Comparison of ENCODE assay signal across 25 mouse cellular contexts in the genomic region with DNA sequence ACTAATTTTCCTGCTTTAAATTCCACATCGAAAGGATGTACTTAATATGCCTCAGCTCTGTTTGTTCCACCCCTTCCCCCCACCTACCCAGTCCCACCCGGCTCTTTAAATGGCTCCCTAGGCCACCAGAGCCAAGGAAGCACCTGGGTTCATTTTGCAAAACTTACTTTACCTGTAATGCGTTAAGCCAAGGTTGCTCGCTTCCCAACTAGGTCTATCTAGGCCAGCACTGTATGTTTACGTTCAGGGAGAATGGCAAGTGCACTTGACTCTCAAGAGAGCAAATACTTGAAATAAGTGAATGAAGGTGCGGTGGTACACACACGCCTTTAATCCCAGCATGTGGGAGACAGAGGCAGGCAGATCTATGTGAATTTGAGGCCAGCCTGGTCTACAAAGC.
DNase-seq lines count a peak whose midpoint lies in the region; ATAC-seq lines count a peak whose summit lies in the region.
"Had no signal": no experiment of that assay in that cellular context is flagged by ENCODE, and none has a peak within 500 bp of the region (broad histone marks: within the 10 kb centered on the region; RNA-seq: fewer than 3 reads in every experiment).

No protein-coding gene starts in this region.

- H3K27me3 ChIP-seq in embryonic facial prominence, embryonic 12.5 days = no peaks in the 10 kb centered on the region
- no peaks in the 10 kb centered on the region for H3K27me3 ChIP-seq in embryonic facial prominence, embryonic 10.5 days (replicated peaks; ENCODE audit: low read depth, poor library complexity, severe bottlenecking)
- no peaks in the 10 kb centered on the region for H3K27me3 ChIP-seq in midbrain, embryonic 14.5 days (ENCODE audit: control insufficient read depth, insufficient read depth, low read length)
- no peaks in the 10 kb centered on the region; the same call in 1 of the 2 replicates for H3K27me3 ChIP-seq in midbrain, embryonic 10.5 days (ENCODE audit: low read depth, poor library complexity, severe bottlenecking)
- H3K27me3 ChIP-seq in lung, embryonic 16.5 days (ENCODE audit: control insufficient read depth, insufficient read depth, low read depth, low read length) = no peaks in the 10 kb centered on the region
- H3K27me3 ChIP-seq: embryonic facial prominence, embryonic 13.5 days; forebrain, embryonic 12.5 days; heart, embryonic 15.5 days; limb, embryonic 13.5 days; liver, embryonic 13.5 days had no signal

- H3K4me2 ChIP-seq in embryonic facial prominence, embryonic 12.5 days (replicated peaks) = no peak overlapping the region
- no peak overlapping the region for H3K4me2 ChIP-seq in midbrain, embryonic 14.5 days (ENCODE audit: low read length)
- H3K4me2 ChIP-seq in lung, embryonic 16.5 days (ENCODE audit: low read depth, low read length) = no peak overlapping the region
- H3K4me2 ChIP-seq: forebrain, embryonic 12.5 days; heart, embryonic 15.5 days; liver, embryonic 13.5 days; midbrain, embryonic 12.5 days had no signal

- H3K9me3 ChIP-seq in embryonic facial prominence, embryonic 12.5 days = no peaks in the 10 kb centered on the region
- no peaks in the 10 kb centered on the region for H3K9me3 ChIP-seq in embryonic facial prominence, embryonic 10.5 days
- H3K9me3 ChIP-seq in midbrain, embryonic 14.5 days (ENCODE audit: control insufficient read depth, low read length) = no peaks in the 10 kb centered on the region
- H3K9me3 ChIP-seq in midbrain, embryonic 10.5 days (replicated peaks) = no peaks in the 10 kb centered on the region
- H3K9me3 ChIP-seq in lung, embryonic 16.5 days (ENCODE audit: control insufficient read depth, low read length) = no peaks in the 10 kb centered on the region
- H3K9me3 ChIP-seq: embryonic facial prominence, embryonic 13.5 days; forebrain, embryonic 12.5 days; heart, embryonic 15.5 days; limb, embryonic 13.5 days; liver, embryonic 13.5 days; midbrain, embryonic 12.5 days had no signal

- DNase-seq in embryonic facial prominence, embryonic 10.5 days (ENCODE audit: low spot score) = no peak
- no peak for DNase-seq in midbrain, embryonic 14.5 days
- DNase-seq in midbrain, embryonic 10.5 days (ENCODE audit: low spot score) = no peak
- DNase-seq in lung, postnatal 4 days = peak; percentile 33 to 51
- no peak for DNase-seq in cerebellum, postnatal 10 days
- DNase-seq in urinary bladder, postnatal 4 days (ENCODE audit: low spot score in 2 of 2) = no peak
- DNase-seq: gastrocnemius, postnatal 36 days; heart, postnatal 36 days; kidney, postnatal 25 days; layer of hippocampus, postnatal 36 days; liver, embryonic 13.5 days; thymus, adult 2 months; thymus, postnatal 4 days had no signal

- H3K36me3 ChIP-seq in embryonic facial prominence, embryonic 12.5 days = no peaks in the 10 kb centered on the region
- H3K36me3 ChIP-seq in embryonic facial prominence, embryonic 10.5 days (replicated peaks) = no peaks in the 10 kb centered on the region
- no peaks in the 10 kb centered on the region for H3K36me3 ChIP-seq in midbrain, embryonic 14.5 days (ENCODE audit: control insufficient read depth, insufficient read depth, low read length)
- H3K36me3 ChIP-seq in midbrain, embryonic 10.5 days = no peaks in the 10 kb centered on the region
- H3K36me3 ChIP-seq in lung, embryonic 16.5 days (ENCODE audit: control insufficient read depth, insufficient read depth, low read length) = no peaks in the 10 kb centered on the region
- H3K36me3 ChIP-seq: forebrain, embryonic 12.5 days; heart, embryonic 15.5 days; liver, embryonic 13.5 days; midbrain, embryonic 12.5 days had no signal

- peaks cover 17% of the 10 kb centered on the region; the same call in 1 of the 2 replicates for H3K4me1 ChIP-seq in embryonic facial prominence, embryonic 12.5 days
- H3K4me1 ChIP-seq in embryonic facial prominence, embryonic 10.5 days = peaks cover 21% of the 10 kb centered on the region
- peaks cover 18% of the 10 kb centered on the region for H3K4me1 ChIP-seq in midbrain, embryonic 14.5 days (ENCODE audit: control insufficient read depth, insufficient read depth, low read length)
- peaks cover 33% of the 10 kb centered on the region for H3K4me1 ChIP-seq in midbrain, embryonic 10.5 days
- peaks cover 23% of the 10 kb centered on the region for H3K4me1 ChIP-seq in lung, embryonic 16.5 days (replicated peaks; ENCODE audit: control insufficient read depth, insufficient read depth, low read length)

- no peak overlapping the region for H3K4me3 ChIP-seq in embryonic facial prominence, embryonic 12.5 days
- no peak overlapping the region for H3K4me3 ChIP-seq in embryonic facial prominence, embryonic 10.5 days
- no peak overlapping the region for H3K4me3 ChIP-seq in midbrain, embryonic 14.5 days (replicated peaks; ENCODE audit: low read depth, low read length)
- H3K4me3 ChIP-seq in midbrain, embryonic 10.5 days = no peak overlapping the region
- H3K4me3 ChIP-seq in lung, embryonic 16.5 days (ENCODE audit: low read length) = no peak overlapping the region
- H3K4me3 ChIP-seq: embryonic facial prominence, embryonic 13.5 days; erythroblast, embryonic 14.5 days; forebrain, embryonic 12.5 days; heart, embryonic 15.5 days; layer of hippocampus, adult 2 months; limb, embryonic 13.5 days; liver, embryonic 13.5 days; midbrain, embryonic 12.5 days had no signal

- peak overlapping the region; percentile 99; the same call in 1 of the 2 replicates for H3K27ac ChIP-seq in embryonic facial prominence, embryonic 12.5 days
- H3K27ac ChIP-seq in embryonic facial prominence, embryonic 10.5 days (replicated peaks) = no peak overlapping the region
- 0 out of 2 replicates have a peak overlapping the region, but pooled peaks have one; percentile 99 for H3K27ac ChIP-seq in midbrain, embryonic 14.5 days (replicated peaks; ENCODE audit: low read depth, low read length)
- no peak overlapping the region for H3K27ac ChIP-seq in midbrain, embryonic 10.5 days (replicated peaks)
- H3K27ac ChIP-seq in lung, embryonic 16.5 days (ENCODE audit: low read length) = peak overlapping the region; percentile 85
- H3K27ac ChIP-seq: heart, embryonic 15.5 days; layer of hippocampus, adult 2 months; liver, embryonic 13.5 days; stomach, postnatal 0 days had no signal

- no peak for ATAC-seq in embryonic facial prominence, embryonic 12.5 days (ENCODE audit: insufficient number of reproducible peaks, insufficient read depth, low FRiP score, low TSS enrichment)
- ATAC-seq in midbrain, embryonic 14.5 days (ENCODE audit: low FRiP score, low TSS enrichment) = no peak
- ATAC-seq in lung, embryonic 16.5 days (ENCODE audit: low read depth) = peak; percentile 49
- ATAC-seq: hindbrain, postnatal 0 days; intestine, embryonic 16.5 days had no signal

- 86% methylated on average over 7 of the region's 7 CpGs for WGBS in embryonic facial prominence, embryonic 12.5 days
- WGBS in embryonic facial prominence, embryonic 10.5 days = 90% methylated on average over 7 of the region's 7 CpGs
- 94% methylated on average over 7 of the region's 7 CpGs for WGBS in midbrain, embryonic 14.5 days
- WGBS in midbrain, embryonic 10.5 days = 93% methylated on average over 7 of the region's 7 CpGs
- WGBS in lung, embryonic 16.5 days = 56% methylated on average over 7 of the region's 7 CpGs

- H3K9ac ChIP-seq in embryonic facial prominence, embryonic 12.5 days = no peak overlapping the region
- H3K9ac ChIP-seq in midbrain, embryonic 14.5 days (replicated peaks; ENCODE audit: low read length) = no peak overlapping the region
- H3K9ac ChIP-seq in lung, embryonic 16.5 days (ENCODE audit: low read length) = no peak overlapping the region
- H3K9ac ChIP-seq: embryonic facial prominence, embryonic 13.5 days; forebrain, embryonic 12.5 days; heart, embryonic 15.5 days; limb, embryonic 13.5 days; liver, embryonic 13.5 days; midbrain, embryonic 12.5 days had no signal

Comparison
In these comparisons a context has a peak if more than half of its experiments do, and no peak if none do; other contexts are left out.
1. H3K27ac ChIP-seq: peak in embryonic facial prominence, embryonic 12.5 days (single experiment), midbrain, embryonic 14.5 days (single experiment) and lung, embryonic 16.5 days (single experiment); none in embryonic facial prominence, embryonic 10.5 days (single experiment) and midbrain, embryonic 10.5 days (single experiment).
2. DNase-seq: peak in lung, postnatal 4 days (2 of 2); none in embryonic facial prominence, embryonic 10.5 days (single experiment), midbrain, embryonic 14.5 days (single experiment), midbrain, embryonic 10.5 days (single experiment), cerebellum, postnatal 10 days (0 of 2) and urinary bladder, postnatal 4 days (0 of 2).